Mouse (Mus musculus): ENCODE data around the gene Sytl3. TPM values are rescaled to one million over a fixed set of nuclear protein-coding genes. Genes with fewer than 3 reads are reported as not detected.
A peak's percentile ranks its signal among the peaks of the same experiment; 100 is the strongest.

Gene Sytl3
- total RNA-seq, 4 experiments from 2014 or later: 0.25 to 0.56 (median 0.34) TPM; not detected in 1

- DNase-seq (ENCODE audit: low spot score): no peak
Observed at GRCm38 (mm10) chr17:6755176-6755575, 96.3 kb downstream of the Sytl3 start.

GRCm38 (mm10) chr17:6755873-6756272 is 97.0 kb downstream of the Sytl3 start:
- no peak for DNase-seq (ENCODE audit: low spot score)

- DNase-seq (ENCODE audit: low spot score): no peak
Observed at GRCm38 (mm10) chr17:6757902-6758301, 99.0 kb downstream of the Sytl3 start.

- DNase-seq (ENCODE audit: low spot score): no peak
Observed at GRCm38 (mm10) chr17:6758845-6759244, 100.0 kb downstream of the Sytl3 start.

GRCm38 (mm10) chr17:6759717-6760292 is 100.9 kb downstream of the Sytl3 start:
- DNase-seq (ENCODE audit: low spot score): no peak

GRCm38 (mm10) chr17:6763513-6764226 is 104.8 kb downstream of the Sytl3 start:
- DNase-seq (ENCODE audit: low spot score): no peak

- DNase-seq (ENCODE audit: low spot score): no peak
Observed at GRCm38 (mm10) chr17:6764227-6764593, 105.3 kb downstream of the Sytl3 start.

GRCm38 (mm10) chr17:6764730-6765129 is 105.8 kb downstream of the Sytl3 start:
- DNase-seq (ENCODE audit: low spot score): no peak

GRCm38 (mm10) chr17:6765886-6766285 is 107.0 kb downstream of the Sytl3 start:
- DNase-seq (ENCODE audit: low spot score): no peak

GRCm38 (mm10) chr17:6766823-6767222 is 107.9 kb downstream of the Sytl3 start:
- no peak for DNase-seq (ENCODE audit: low spot score)

- DNase-seq (ENCODE audit: low spot score): no peak
Observed at GRCm38 (mm10) chr17:6767771-6768170, 108.9 kb downstream of the Sytl3 start.

GRCm38 (mm10) chr17:6768301-6768788 is 109.5 kb downstream of the Sytl3 start:
- DNase-seq (ENCODE audit: low spot score): peak; percentile 50

- DNase-seq (ENCODE audit: low spot score): no peak
Observed at GRCm38 (mm10) chr17:6769602-6770001, 110.7 kb downstream of the Sytl3 start.

GRCm38 (mm10) chr17:6771661-6772489 is 113.0 kb downstream of the Sytl3 start:
- DNase-seq (ENCODE audit: low spot score): no peak

GRCm38 (mm10) chr17:6772490-6772773 is 113.5 kb downstream of the Sytl3 start:
- DNase-seq (ENCODE audit: low spot score): no peak

- DNase-seq (ENCODE audit: low spot score): no peak
Observed at GRCm38 (mm10) chr17:6773249-6773966, 114.5 kb downstream of the Sytl3 start.

GRCm38 (mm10) chr17:6775221-6775620 is 116.3 kb downstream of the Sytl3 start:
- DNase-seq (ENCODE audit: low spot score): no peak

- DNase-seq (ENCODE audit: low spot score): no peak
Observed at GRCm38 (mm10) chr17:6775671-6776070, 116.8 kb downstream of the Sytl3 start.

- no peak for DNase-seq (ENCODE audit: low spot score)
Observed at GRCm38 (mm10) chr17:6776123-6776522, 117.2 kb downstream of the Sytl3 start.

- no peak for DNase-seq (ENCODE audit: low spot score)
Observed at GRCm38 (mm10) chr17:6776576-6776975, 117.7 kb downstream of the Sytl3 start.

GRCm38 (mm10) chr17:6777061-6777460 is 118.2 kb downstream of the Sytl3 start:
- DNase-seq (ENCODE audit: low spot score): no peak
